Mouse (Mus musculus) hindbrain, embryonic 15.5 days (tissue): ENCODE measurements around the gene Hist1h1c. TPM values are rescaled to one million over a fixed set of nuclear protein-coding genes. Genes with fewer than 3 reads are reported as not detected.
"Not testable (repeated sequence)": the region's sequence is repeated elsewhere in the genome, so short reads cannot be mapped to it uniquely, and the experiment has no call there.

Source experiments
- ATAC-seq: fragments of 200-750 bp; cut with Nextera tagmentation; 2 replicates; pipeline ENCODE4 v1.8.0; 2017; ENCODE audit warnings: low read depth, moderate number of reproducible peaks, moderate TSS enrichment; ENCODE audit not compliant: low FRiP score
- H3K27ac ChIP-seq: fragments of 300-500 bp; sonication (generic); replicated peaks from 2 replicates; pipeline ENCODE4 v1.5.1; 2015; ENCODE audit warnings: mild to moderate bottlenecking, inconsistent platforms
- H3K27me3 ChIP-seq: fragments of 300-500 bp; sonication (generic); 2 replicates; pipeline ENCODE4 v1.6.1; 2015; ENCODE audit warnings: control low read depth, inconsistent platforms
- H3K36me3 ChIP-seq: fragments of 300-500 bp; sonication (generic); 2 replicates; pipeline ENCODE4 v1.6.1; 2015; ENCODE audit warnings: control low read depth, inconsistent platforms
- H3K4me1 ChIP-seq: fragments of 300-500 bp; sonication (generic); replicated peaks from 2 replicates; pipeline ENCODE4 v1.6.1; 2015; ENCODE audit warnings: control low read depth, inconsistent platforms
- H3K4me2 ChIP-seq: fragments of 300-500 bp; sonication (generic); 2 replicates; pipeline ENCODE4 v1.6.1; 2015; ENCODE audit warnings: moderate library complexity, mild to moderate bottlenecking, inconsistent platforms
- H3K4me3 ChIP-seq: fragments of 300-500 bp; sonication (generic); 2 replicates; pipeline ENCODE4 v1.5.1; 2015; ENCODE audit warnings: mild to moderate bottlenecking, inconsistent platforms
- H3K9ac ChIP-seq: fragments of 300-500 bp; sonication (generic); 2 replicates; pipeline ENCODE4 v1.6.1; 2015; ENCODE audit warnings: inconsistent platforms
- H3K9me3 ChIP-seq: fragments of 300-500 bp; sonication (generic); 2 replicates; pipeline ENCODE4 v1.6.1; 2016; ENCODE audit warnings: control low read depth, inconsistent platforms
- WGBS: fragments of 180-500 bp; shearing (Covaris S2); methylation state at CpG from one replicate; pipeline ENCODE4 v1.1.7; 2015; 5-methylcytosine and 5-hydroxymethylcytosine counted together
- polyA plus RNA-seq: library from polyadenylated mRNA; unstranded; fragments of >200 nt; fragmentation: Nextera tagmentation; extraction: Ambion mirVana; gene quantifications from 2 replicates; pipeline ENCODE4 v1.2.1, GENCODE M21; 2015

Gene Hist1h1c
- polyA plus RNA-seq, 1 experiment from 2014 or later, result 7.7 TPM

- H3K4me1 ChIP-seq, result peaks cover 26% of the 10 kb centered on the region
- no peaks in the 10 kb centered on the region for H3K36me3 ChIP-seq
- 75% methylated on average over 5 of the region's 5 CpGs for WGBS
- H3K4me2 ChIP-seq, result no peak overlapping the region
- ATAC-seq, result no peak
- H3K9me3 ChIP-seq, result no peaks in the 10 kb centered on the region
- no peak overlapping the region for H3K9ac ChIP-seq
- H3K27me3 ChIP-seq, result no peaks in the 10 kb centered on the region
- H3K27ac ChIP-seq, result no peak overlapping the region
- no peak overlapping the region for H3K4me3 ChIP-seq
Observed at GRCm38 (mm10) chr13:23740910-23741309, 2.3 kb downstream of the Hist1h1c start.

- Histone ChIP-seq H3K27ac (no peak overlapping the region), H3K4me3 (no peak overlapping the region), H3K9me3 (no peaks in the 10 kb centered on the region), H3K4me1 (peaks cover 27% of the 10 kb centered on the region), H3K4me2 (no peak overlapping the region), H3K9ac (no peak overlapping the region), H3K36me3 (no peaks in the 10 kb centered on the region), H3K27me3 (no peaks in the 10 kb centered on the region)
- no peak for ATAC-seq
Observed at GRCm38 (mm10) chr13:23742007-23742406, 3.4 kb downstream of the Hist1h1c start.

DNA sequence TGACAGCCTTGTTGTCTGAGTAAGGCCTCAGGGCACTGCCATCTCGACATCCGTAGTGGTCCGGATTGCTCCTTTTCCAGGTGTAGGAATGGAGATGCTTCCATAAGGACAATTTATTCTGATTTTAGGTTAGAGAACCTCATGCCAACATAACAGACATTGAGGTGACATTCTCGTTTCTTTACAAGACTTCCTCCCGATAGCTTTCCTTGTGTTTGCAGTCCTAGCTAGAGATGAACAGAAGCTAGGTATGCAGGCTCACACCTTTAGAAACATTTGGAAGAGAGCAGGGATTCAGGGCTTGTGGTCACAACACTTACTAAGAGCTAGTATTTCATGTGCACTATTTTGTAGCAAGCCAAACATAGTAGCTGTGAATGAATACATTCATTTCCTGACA, 4.6 kb downstream of the Hist1h1c start:
- no peak for ATAC-seq
- Histone ChIP-seq H3K4me2 (no peak overlapping the region), H3K4me1 (peaks cover 33% of the 10 kb centered on the region), H3K4me3 (no peak overlapping the region), H3K9ac (no peak overlapping the region), H3K36me3 (no peaks in the 10 kb centered on the region), H3K27ac (no peak overlapping the region), H3K9me3 (no peaks in the 10 kb centered on the region), H3K27me3 (no peaks in the 10 kb centered on the region)
- WGBS, result 86% methylated on average over 5 of the region's 5 CpGs

GRCm38 (mm10) chr13:23743963-23744362, 5.4 kb downstream of the Hist1h1c start:
- peak overlapping the region; percentile 15; the same call in 1 of the 2 replicates for H3K4me2 ChIP-seq
- H3K27me3 ChIP-seq, result no peaks in the 10 kb centered on the region
- H3K27ac ChIP-seq, result no peak overlapping the region
- H3K9ac ChIP-seq, result no peak overlapping the region
- WGBS, result 51% methylated on average over 4 of the region's 4 CpGs
- ATAC-seq, result no peak
- no peaks in the 10 kb centered on the region for H3K9me3 ChIP-seq
- no peak overlapping the region for H3K4me3 ChIP-seq
- peaks cover 30% of the 10 kb centered on the region for H3K4me1 ChIP-seq
- no peaks in the 10 kb centered on the region for H3K36me3 ChIP-seq

GRCm38 (mm10) chr13:23744421-23745380, 6.1 kb downstream of the Hist1h1c start:
- WGBS, result 1% methylated on average over 18 of the region's 36 CpGs
- Histone ChIP-seq H3K4me2 (peak overlapping the region; percentile 92), H3K4me3 (peak overlapping the region; percentile 46)

GRCm38 (mm10) chr13:23745381-23746161, 7.0 kb downstream of the Hist1h1c start, which contains the start of gene Hist1h3c:
Gene Hist1h3c (minus strand): TSS chr13:23745602.
- H3K27me3 ChIP-seq, result no peaks in the 10 kb centered on the region
- peak within 1 kb of the TSS; percentile 92 for H3K4me2 ChIP-seq

More at GRCm38 (mm10) chr13:23744421-23745380, 6.1 kb downstream of the Hist1h1c start:
- Histone ChIP-seq H3K27me3 (no peaks in the 10 kb centered on the region), H3K9me3 (no peaks in the 10 kb centered on the region), H3K9ac (no peak overlapping the region), H3K36me3 (no peaks in the 10 kb centered on the region), H3K27ac (no peak overlapping the region), H3K4me1 (peaks cover 24% of the 10 kb centered on the region)
- no peak for ATAC-seq

DNA sequence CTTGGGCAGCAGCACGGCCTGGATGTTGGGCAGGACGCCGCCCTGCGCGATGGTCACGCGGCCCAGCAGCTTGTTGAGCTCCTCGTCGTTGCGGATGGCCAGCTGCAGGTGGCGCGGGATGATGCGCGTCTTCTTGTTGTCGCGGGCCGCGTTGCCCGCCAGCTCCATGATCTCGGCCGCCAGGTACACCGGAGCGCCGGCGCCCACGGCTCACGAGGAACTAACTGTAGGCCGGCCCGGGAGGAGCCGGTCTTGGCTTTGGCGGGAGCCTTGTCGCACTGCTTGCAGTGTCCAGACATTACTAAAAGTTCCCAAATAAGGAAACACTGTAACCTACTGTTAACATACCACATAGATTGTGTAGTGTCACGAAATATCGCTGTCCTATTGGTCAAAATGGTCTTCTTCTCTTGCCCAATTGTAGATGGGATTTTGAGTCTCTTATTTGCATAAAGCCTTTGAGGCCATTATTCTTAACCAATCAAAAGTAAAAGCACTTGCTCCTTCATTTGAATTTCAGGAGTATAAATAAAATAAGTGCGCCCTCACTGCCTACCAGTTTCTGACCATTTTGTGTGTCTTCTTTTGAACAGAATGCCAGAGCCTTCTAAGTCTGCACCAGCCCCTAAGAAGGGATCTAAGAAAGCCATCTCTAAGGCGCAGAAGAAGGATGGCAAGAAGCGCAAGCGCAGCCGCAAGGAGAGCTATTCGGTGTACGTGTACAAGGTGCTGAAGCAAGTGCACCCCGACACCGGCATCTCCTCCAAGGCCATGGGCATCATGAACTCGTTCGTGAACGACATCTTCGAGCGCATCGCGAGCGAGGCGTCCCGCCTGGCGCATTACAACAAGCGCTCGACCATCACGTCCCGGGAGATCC, 7.8 kb downstream of the Hist1h1c start, which contains the start of gene Hist1h2bb:
Gene Hist1h2bb (plus strand): TSS at position 534 of the 880 bp plus-strand sequence.
- under 1% methylated on average over 44 of the region's 58 CpGs for WGBS
- Histone ChIP-seq H3K4me2 (peak within 1 kb of the TSS; percentile 92), H3K27ac (peak within 1 kb of the TSS; percentile 98)

More at GRCm38 (mm10) chr13:23745381-23746161, 7.0 kb downstream of the Hist1h1c start, which contains the start of gene Hist1h3c:
- no peaks in the 10 kb centered on the region for H3K36me3 ChIP-seq
- H3K27ac ChIP-seq, result peak within 1 kb of the TSS; percentile 98
- H3K4me1 ChIP-seq, result peaks cover 18% of the 10 kb centered on the region
- H3K9me3 ChIP-seq, result no peaks in the 10 kb centered on the region
- ATAC-seq, result peak; percentile 73
- peak within 1 kb of the TSS; percentile 44 for H3K9ac ChIP-seq
- under 1% methylated on average over 27 of the region's 28 CpGs for WGBS
- peak within 1 kb of the TSS; percentile 46 for H3K4me3 ChIP-seq

DNA sequence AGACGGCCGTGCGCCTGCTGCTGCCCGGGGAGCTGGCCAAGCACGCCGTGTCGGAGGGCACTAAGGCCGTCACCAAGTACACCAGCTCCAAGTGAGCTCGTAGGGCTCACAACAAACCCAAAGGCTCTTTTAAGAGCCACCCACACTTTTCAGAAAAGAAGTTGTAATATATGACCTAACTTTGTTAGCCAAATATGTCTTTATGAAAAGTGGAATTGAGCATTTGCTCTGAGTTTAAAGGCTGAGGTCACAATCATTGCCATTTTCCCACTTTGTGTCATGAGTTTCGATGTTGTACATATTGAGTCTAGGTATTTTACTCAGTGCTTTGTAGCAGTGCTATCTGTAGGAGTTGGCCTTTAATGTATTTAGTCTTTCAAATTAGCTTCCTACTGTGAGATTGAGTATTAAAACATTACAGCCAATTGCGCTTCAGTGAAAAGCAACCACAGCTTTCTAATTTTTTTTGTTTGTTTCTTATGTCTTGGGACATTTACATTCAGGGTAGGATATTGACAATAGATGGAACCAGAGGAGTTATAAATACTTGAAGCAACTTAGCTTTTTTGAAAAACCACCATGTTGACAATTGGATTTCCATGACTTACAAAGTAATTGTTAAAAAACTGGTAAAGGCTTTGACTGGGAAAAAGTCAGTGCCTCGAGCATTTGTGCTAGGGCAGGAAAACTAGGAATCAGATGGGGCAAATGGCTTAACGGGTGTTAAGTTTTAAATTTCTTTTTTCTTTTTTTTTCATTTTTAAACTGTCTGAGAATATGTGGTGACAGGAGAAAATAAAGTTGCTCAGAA, 8.7 kb downstream of the Hist1h1c start:
- Histone ChIP-seq H3K9me3 (no peaks in the 10 kb centered on the region), H3K4me3 (peak overlapping the region; percentile 46), H3K4me2 (peak overlapping the region; percentile 92), H3K4me1 (peaks cover 21% of the 10 kb centered on the region), H3K27me3 (no peaks in the 10 kb centered on the region), H3K9ac (peak overlapping the region; percentile 44), H3K27ac (peak overlapping the region; percentile 98), H3K36me3 (no peaks in the 10 kb centered on the region)
- no peak for ATAC-seq
- 3% methylated on average over 13 of the region's 13 CpGs for WGBS

More for the DNA sequence above, 7.8 kb downstream of the Hist1h1c start, which contains the start of gene Hist1h2bb:
- not testable (repeated sequence) for H3K9me3 ChIP-seq, H3K36me3 ChIP-seq, H3K27me3 ChIP-seq
- Histone ChIP-seq H3K9ac (peak within 1 kb of the TSS; percentile 44), H3K4me1 (peaks cover 18% of the 10 kb centered on the region), H3K4me3 (peak within 1 kb of the TSS; percentile 46)
- peak; percentile 94 for ATAC-seq

DNA sequence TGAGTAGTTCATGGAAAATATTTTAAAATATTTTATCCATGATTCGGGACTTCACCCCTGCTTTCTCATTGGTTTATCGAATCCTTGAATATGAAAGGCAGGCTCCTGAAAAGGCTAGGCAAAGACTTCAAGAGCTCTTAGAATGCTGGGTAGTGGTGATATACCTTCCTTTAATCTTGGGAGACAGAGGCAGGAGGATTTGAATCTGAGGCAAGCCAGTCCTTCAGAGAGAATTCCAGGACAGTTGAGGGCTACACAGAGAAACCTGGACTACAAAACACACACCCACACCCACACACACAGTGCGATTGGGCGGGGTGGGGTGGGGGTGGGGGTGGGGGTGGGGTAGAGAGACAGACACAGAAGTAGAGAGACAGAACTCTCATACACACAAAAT, 9.3 kb downstream of the Hist1h1c start:
- peaks cover 25% of the 10 kb centered on the region for H3K4me1 ChIP-seq
- ATAC-seq, result no peak
- H3K4me2 ChIP-seq, result no peak overlapping the region
- WGBS, result 5% methylated on average over 4 of the region's 4 CpGs
- no peaks in the 10 kb centered on the region for H3K27me3 ChIP-seq
- H3K4me3 ChIP-seq, result no peak overlapping the region
- H3K9me3 ChIP-seq, result no peaks in the 10 kb centered on the region
- no peaks in the 10 kb centered on the region for H3K36me3 ChIP-seq
- H3K27ac ChIP-seq, result no peak overlapping the region; the same call in 1 of the 2 replicates
- H3K9ac ChIP-seq, result no peak overlapping the region

- ATAC-seq, result no peak
- WGBS, result 89% methylated on average over 5 of the region's 5 CpGs
- H3K9ac ChIP-seq, result no peak overlapping the region
- no peaks in the 10 kb centered on the region for H3K27me3 ChIP-seq
- no peaks in the 10 kb centered on the region for H3K36me3 ChIP-seq
- no peak overlapping the region for H3K4me2 ChIP-seq
- no peak overlapping the region for H3K4me3 ChIP-seq
- H3K4me1 ChIP-seq, result peaks cover 26% of the 10 kb centered on the region
- no peaks in the 10 kb centered on the region for H3K9me3 ChIP-seq
- no peak overlapping the region for H3K27ac ChIP-seq
Observed at GRCm38 (mm10) chr13:23749563-23750121, 11.0 kb downstream of the Hist1h1c start.
